Mouse (Mus musculus): ENCODE measurements around the gene Ankrd22.

GRCm38 (mm10) chr19:34165891-34166290 lies at the start of gene Ankrd22:
- TF ChIP-seq CTCF (IDR thresholded peaks at IDR 0.05; ENCODE audit: extremely low read depth, insufficient read depth, insufficient read length, insufficient replicate concordance) (no peak), POLR2A (IDR thresholded peaks at IDR 0.05; ENCODE audit: low read depth, low read length) (no peak)

Measured in spleen, adult 2 months (tissue).